Mouse (Mus musculus): ENCODE results near the gene Pold1.
A peak's percentile ranks its signal among the peaks of the same experiment; 100 is the strongest.

Gene Pold1

DNA sequence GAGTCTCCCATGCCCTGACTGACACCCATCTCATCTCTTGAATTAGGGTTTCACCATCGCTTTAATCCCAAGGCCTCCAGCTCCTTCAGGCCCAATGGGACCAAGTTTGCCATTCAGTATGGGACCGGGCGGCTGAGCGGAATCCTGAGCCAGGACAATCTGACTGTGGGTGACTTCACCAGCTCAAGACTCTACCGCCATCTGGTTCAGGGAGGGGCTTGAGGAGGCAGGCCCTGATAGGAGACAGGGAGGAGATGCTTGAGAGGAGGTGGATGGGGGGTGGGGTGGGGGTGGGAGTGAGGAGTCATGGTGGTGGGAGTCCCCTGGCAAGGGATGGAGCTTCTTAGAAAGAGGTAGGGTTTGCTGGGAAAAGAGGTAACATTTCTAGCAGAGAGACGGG, 33.0 kb upstream of the Pold1 start:
- no peak for DNase-seq (ENCODE audit: low spot score in 2 of 2)

DNA sequence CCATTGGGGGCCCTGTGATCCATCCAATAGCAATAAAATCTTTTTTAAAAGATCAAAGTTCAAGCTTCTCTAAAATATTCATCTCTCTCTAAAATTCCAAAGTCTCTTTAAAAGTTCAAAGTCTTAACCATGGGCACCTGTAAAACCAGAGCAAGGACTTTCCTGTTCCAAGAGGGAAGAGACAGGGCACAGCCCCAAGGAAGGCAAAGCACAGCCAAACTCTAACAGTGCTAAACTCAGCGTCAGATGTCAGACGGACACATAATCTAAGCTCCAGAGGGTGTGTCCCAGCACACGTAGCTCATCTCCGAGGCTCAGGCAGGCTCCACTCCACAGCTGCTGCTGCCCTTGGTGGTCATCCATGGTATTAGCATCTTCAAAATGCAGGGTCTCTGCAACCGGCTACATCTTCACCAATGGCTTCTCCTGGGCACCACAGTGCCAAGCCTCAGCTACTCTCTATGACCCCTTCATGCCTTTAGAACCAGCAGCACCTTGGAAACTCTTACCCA, 27.7 kb upstream of the Pold1 start:
- DNase-seq (ENCODE audit: low spot score in 2 of 2) = no peak

DNA sequence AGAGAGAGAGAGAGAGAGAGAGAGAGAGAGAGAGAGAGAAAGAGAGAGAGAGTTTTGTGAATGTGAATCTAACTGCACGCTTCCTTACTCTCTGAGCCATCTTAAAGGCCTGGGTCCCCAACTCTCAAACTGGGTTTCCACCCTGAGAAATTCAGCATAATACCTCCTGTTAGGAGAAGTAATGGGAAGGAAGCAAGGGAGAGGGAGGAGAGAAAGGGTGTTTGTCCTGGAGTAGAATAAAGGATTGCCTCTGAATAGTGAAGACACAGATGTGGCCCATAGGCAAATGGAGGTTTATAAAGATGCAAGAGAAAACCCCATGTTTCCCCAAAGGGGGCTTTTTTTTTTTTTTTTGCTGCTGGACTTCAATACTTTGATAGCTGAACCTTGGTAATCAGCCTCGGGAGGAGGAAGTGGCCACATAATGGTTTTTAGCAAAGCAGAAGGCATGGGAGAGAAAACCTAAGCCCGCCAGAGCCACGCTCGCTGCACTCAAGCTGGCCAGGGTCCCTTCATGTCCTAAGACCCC, 24.4 kb upstream of the Pold1 start:
- DNase-seq (ENCODE audit: low spot score in 2 of 2) = no peak

- DNase-seq (ENCODE audit: low spot score in 2 of 2) = no peak
These were observed 23.6 kb upstream of the Pold1 start, which contains the start of gene Napsa for GRCm38 (mm10) chr7:44572213-44572701. TSS of gene Napsa (plus strand) at chr7:44572380.

- no peak for DNase-seq (ENCODE audit: low spot score in 2 of 2)
These were observed 23.2 kb upstream of the Pold1 start for GRCm38 (mm10) chr7:44571811-44572210.

DNA sequence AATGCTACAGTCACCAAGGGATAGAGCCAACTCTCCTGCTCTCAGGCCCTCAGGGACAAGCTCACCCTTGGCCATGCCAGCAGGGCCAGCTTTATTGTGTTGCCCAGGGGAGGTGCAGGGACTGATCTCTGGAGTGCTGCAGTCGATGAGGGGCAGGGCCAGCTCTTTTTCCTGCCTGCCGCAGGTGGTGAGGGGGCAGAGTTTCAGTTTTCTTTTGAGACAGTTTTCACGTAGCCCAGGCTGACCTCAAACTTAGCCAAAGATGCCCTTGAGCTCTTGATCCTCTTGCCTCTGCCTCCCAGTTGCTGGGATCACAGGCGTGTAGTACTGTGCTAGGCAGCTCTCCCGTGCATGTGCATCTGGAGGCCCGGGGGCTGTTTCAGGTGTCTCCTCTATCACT, 22.3 kb upstream of the Pold1 start:
- DNase-seq (ENCODE audit: low spot score in 2 of 2) = no peak

GRCm38 (mm10) chr7:44568803-44569202, 20.2 kb upstream of the Pold1 start:
- no peak for DNase-seq (ENCODE audit: low spot score in 2 of 2)

- DNase-seq (ENCODE audit: low spot score in 2 of 2) = no peak
These were observed 16.8 kb upstream of the Pold1 start for GRCm38 (mm10) chr7:44565414-44565813.

- DNase-seq (ENCODE audit: low spot score in 2 of 2) = no peak
These were observed 15.8 kb upstream of the Pold1 start for GRCm38 (mm10) chr7:44564486-44564885.

- DNase-seq (ENCODE audit: low spot score in 2 of 2) = no peak
These were observed 14.6 kb upstream of the Pold1 start for GRCm38 (mm10) chr7:44563284-44563683.

DNA sequence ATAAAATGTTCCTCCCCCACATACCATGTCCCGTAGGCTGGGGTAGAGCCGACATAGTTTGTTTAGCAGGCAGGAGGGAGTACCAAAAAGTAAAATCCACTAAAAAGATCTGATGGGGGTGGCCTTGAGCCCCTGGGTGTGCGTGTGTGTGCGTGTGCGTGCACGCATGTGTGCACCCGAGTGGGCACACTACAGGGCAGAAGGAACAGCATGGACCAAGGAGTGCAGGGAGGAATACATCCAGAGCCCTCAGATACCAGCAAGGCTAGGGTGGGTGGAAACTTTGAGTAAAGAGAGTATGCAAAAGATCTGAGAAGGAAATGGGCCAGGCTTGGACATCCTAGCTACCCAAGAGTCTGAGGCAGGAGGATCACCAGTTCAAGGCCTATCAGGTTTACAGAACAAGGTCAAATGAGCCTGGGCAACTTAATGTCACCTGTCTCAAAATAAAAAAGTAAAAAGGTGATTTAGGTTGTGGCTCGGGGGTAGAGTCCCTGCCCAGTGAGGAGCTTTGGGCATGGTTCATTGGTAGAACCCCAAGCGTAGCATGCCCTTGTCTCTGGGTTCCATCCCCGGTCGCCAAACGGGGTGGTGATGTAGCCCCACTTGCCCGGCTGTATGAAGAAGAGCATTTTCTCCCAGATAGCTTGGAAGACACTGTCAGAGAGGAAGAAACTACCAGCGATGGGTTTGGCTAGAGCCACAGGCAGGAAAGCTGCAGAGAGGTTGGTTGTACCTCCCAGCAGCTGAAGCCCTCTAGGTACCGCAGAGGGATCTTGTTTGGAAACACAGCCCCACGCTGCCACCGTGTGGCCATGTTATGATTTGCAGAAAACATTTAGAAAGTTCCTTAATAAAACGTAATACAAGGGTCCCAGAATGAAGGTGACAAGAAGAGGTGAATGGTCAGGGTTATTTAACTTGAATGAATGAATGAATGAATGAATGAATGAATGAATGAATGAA, 12.1 kb upstream of the Pold1 start:
- DNase-seq (ENCODE audit: low spot score in 2 of 2) = peak; percentile 48 to 79

- DNase-seq (ENCODE audit: low spot score in 2 of 2) = no peak
These were observed 9.0 kb upstream of the Pold1 start for GRCm38 (mm10) chr7:44557629-44558028.

GRCm38 (mm10) chr7:44553826-44554225, 5.2 kb upstream of the Pold1 start, which contains the start of gene Nr1h2:
TSS of gene Nr1h2 (minus strand) at chr7:44553951.
- peak; percentile 88 to 91 for DNase-seq (ENCODE audit: low spot score in 2 of 2)

GRCm38 (mm10) chr7:44553196-44553764, 4.6 kb upstream of the Pold1 start:
- peak in 1 of 2 experiments; percentile 52 for DNase-seq (ENCODE audit: low spot score in 2 of 2)

- no peak for DNase-seq (ENCODE audit: low spot score in 2 of 2)
These were observed 3.7 kb upstream of the Pold1 start for GRCm38 (mm10) chr7:44552141-44552908.

GRCm38 (mm10) chr7:44551731-44552130, 3.1 kb upstream of the Pold1 start:
- no peak for DNase-seq (ENCODE audit: low spot score in 2 of 2)

- DNase-seq (ENCODE audit: low spot score in 2 of 2) = no peak
These were observed 2.7 kb upstream of the Pold1 start for GRCm38 (mm10) chr7:44551301-44551700.

DNA sequence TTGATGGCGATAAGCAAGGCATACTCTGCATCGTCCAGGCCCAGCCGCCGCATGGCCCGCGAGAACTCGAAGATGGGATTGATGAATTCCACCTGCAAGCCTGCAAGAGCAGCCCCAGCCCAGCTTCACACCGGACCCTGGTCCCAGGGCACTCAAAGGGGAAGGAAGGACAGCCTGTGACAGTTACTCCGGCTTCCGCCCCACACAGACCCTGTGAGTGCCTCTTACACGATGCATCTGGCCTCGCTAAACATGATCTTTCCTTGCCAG, 1.7 kb upstream of the Pold1 start:
- no peak for DNase-seq (ENCODE audit: low spot score in 2 of 2)

- DNase-seq (ENCODE audit: low spot score in 2 of 2) = no peak
These were observed 1.2 kb upstream of the Pold1 start for GRCm38 (mm10) chr7:44549621-44550408.

- no peak for DNase-seq (ENCODE audit: low spot score in 2 of 2)
These were observed 924 bp downstream of the Pold1 start for GRCm38 (mm10) chr7:44547725-44548124.

GRCm38 (mm10) chr7:44547041-44547440, 1.6 kb downstream of the Pold1 start:
- no peak for DNase-seq (ENCODE audit: low spot score in 2 of 2)

Data from frontal cortex, postnatal 14 days (tissue).